Mouse (Mus musculus): Measurements from ENCODE around the gene Tab1. TPM values are rescaled to one million over a fixed set of nuclear protein-coding genes. Genes with fewer than 3 reads are reported as not detected.

The Tab1 gene
- 28.2 and 31.6 TPM in 2 replicates for polyA plus RNA-seq (2012; rRNA removed; ENCODE audit: low replicate concordance)

GRCm38 (mm10) chr15:80132993-80133586 is at the start of gene Tab1:
Gene Tab1, plus strand, starts transcription at chr15:80133127.

DNA sequence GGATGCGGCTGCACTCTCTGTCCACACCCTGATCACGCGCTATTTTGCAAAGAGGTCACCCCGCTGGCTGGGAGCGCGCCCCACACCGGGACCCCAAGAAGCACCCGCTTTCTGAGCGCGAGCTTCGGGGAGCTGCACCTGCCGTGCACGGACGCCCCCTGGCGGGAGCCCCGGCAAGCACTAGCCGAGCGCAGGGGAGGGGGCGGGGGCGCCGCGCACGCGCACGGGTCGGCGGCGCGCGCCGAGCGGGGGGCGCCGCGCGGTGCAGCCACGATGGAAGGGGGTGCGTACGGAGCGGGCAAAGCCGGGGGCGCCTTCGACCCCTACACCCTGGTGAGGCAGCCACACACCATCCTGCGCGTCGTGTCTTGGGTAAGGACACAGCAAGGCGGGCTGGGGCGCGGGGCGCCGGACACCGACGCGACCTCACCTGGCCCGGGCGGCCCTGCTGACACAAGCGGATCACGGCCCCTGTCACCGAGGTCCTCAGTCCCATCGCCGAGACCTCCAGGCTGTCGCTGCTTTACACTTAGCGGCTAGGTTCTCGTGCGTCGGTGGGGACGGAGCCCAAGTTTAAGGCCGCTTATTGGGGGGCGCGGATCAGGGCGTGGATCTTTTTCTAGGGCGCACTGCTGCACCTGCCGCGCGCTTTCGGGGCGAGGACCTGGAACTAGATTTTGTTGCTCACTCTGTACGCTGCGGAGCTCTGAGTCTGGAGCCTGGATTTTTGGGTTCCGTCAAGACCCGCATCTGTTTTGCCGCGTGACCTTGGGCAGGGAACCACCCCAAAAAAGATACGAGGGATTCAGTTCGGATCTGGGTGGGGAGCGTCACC is 41.6 kb upstream of the Tab1 start, which contains the start of the genes Syngr1 and Rpl3:
TSS of gene Syngr1 (plus strand) at position 214 of the 835 bp plus-strand sequence.
TSS of gene Rpl3 (minus strand) at position 748 of the 835 bp plus-strand sequence.

GRCm38 (mm10) chr15:80173001-80173771 is 40.3 kb downstream of the Tab1 start, which contains the start of gene Mgat3:
Gene Mgat3, plus strand, starts transcription at chr15:80173721.

Other genes starting within 250 kb of the Tab1 start
- gene Apobec3, start 241.5 kb upstream of the Tab1 start, polyA plus RNA-seq (2012; rRNA removed; ENCODE audit: low replicate concordance) = 7.4 and 10.7 TPM in 2 replicates
- gene Cbx7, start 162.0 kb upstream of the Tab1 start, polyA plus RNA-seq (2012; rRNA removed; ENCODE audit: low replicate concordance) = 14.5 and 21.5 TPM in 2 replicates
- gene Pdgfb, start 118.2 kb upstream of the Tab1 start, polyA plus RNA-seq (2012; rRNA removed; ENCODE audit: low replicate concordance) = 7.5 and 8.5 TPM in 2 replicates
- 18.1 and 34.1 TPM in 2 replicates for gene Syngr1, start 41.8 kb upstream of the Tab1 start, polyA plus RNA-seq (2012; rRNA removed; ENCODE audit: low replicate concordance)
- 194 and 479 TPM in 2 replicates for gene Rpl3, start 41.3 kb upstream of the Tab1 start, polyA plus RNA-seq (2012; rRNA removed; ENCODE audit: low replicate concordance)
- gene Mgat3, start 40.6 kb downstream of the Tab1 start, polyA plus RNA-seq (2012; rRNA removed; ENCODE audit: low replicate concordance) = 31.4 and 48.1 TPM in 2 replicates
- 11.9 and 12.6 TPM in 2 replicates for gene Mief1, start 100.9 kb downstream of the Tab1 start, polyA plus RNA-seq (2012; rRNA removed; ENCODE audit: low replicate concordance)
- gene AC140267.1, start 102.7 kb downstream of the Tab1 start, polyA plus RNA-seq (2012; rRNA removed; ENCODE audit: low replicate concordance) = not detected in 2 replicates
- gene Atf4, start 122.1 kb downstream of the Tab1 start, polyA plus RNA-seq (2012; rRNA removed; ENCODE audit: low replicate concordance) = 123 and 151 TPM in 2 replicates
- gene Rps19bp1, start 131.2 kb downstream of the Tab1 start, polyA plus RNA-seq (2012; rRNA removed; ENCODE audit: low replicate concordance) = 16.1 and 24.4 TPM in 2 replicates
- gene Cacna1i, start 154.1 kb downstream of the Tab1 start, polyA plus RNA-seq (2012; rRNA removed; ENCODE audit: low replicate concordance) = 0.44 and 1.1 TPM in 2 replicates

All from duodenum, adult 2 months (tissue).